ENCODE assay signal across 9 mouse cellular contexts in genomic region chr13:40921326-40922059, GRCm38 (mm10).
DNase-seq lines count a peak whose midpoint lies in the region; ATAC-seq and TF ChIP-seq lines count a peak whose summit lies in the region.
"Had no signal": no experiment of that assay in that cellular context is flagged by ENCODE, and none has a peak within 500 bp of the region (broad histone marks: within the 10 kb centered on the region; RNA-seq: fewer than 3 reads in every experiment).

No protein-coding gene starts in this region.

- TF ChIP-seq POLR2A in spleen, adult 2 months (IDR thresholded peaks at IDR 0.05; ENCODE audit: low read depth, low read length), result no peak

- 30% methylated on average over 8 of the region's 8 CpGs for WGBS in spleen, adult 2 months
- 11% methylated on average over 8 of the region's 8 CpGs for WGBS in liver, embryonic 13.5 days (ENCODE audit: insufficient replicate concordance)
- WGBS in stomach, embryonic 16.5 days, result 63% methylated on average over 8 of the region's 8 CpGs
- 76% methylated on average over 8 of the region's 8 CpGs for WGBS in midbrain, embryonic 14.5 days

- H3K36me3 ChIP-seq in spleen, adult 2 months (ENCODE audit: control insufficient read depth, insufficient read depth, low read length), result no peaks in the 10 kb centered on the region
- H3K36me3 ChIP-seq in liver, embryonic 13.5 days, result no peaks in the 10 kb centered on the region
- H3K36me3 ChIP-seq in stomach, embryonic 16.5 days (ENCODE audit: control insufficient read depth, insufficient read depth, low read length), result no peaks in the 10 kb centered on the region
- no peaks in the 10 kb centered on the region for H3K36me3 ChIP-seq in midbrain, embryonic 14.5 days (ENCODE audit: control insufficient read depth, insufficient read depth, low read length)
- H3K36me3 ChIP-seq: hindbrain, embryonic 13.5 days had no signal

- no peak overlapping the region for H3K4me3 ChIP-seq in spleen, adult 2 months (ENCODE audit: extremely low read depth, insufficient read depth, insufficient read length)
- H3K4me3 ChIP-seq in liver, embryonic 13.5 days (replicated peaks), result no peak overlapping the region
- H3K4me3 ChIP-seq in stomach, embryonic 16.5 days (replicated peaks; ENCODE audit: low read length), result no peak overlapping the region
- H3K4me3 ChIP-seq in midbrain, embryonic 14.5 days (replicated peaks; ENCODE audit: low read depth, low read length), result no peak overlapping the region
- H3K4me3 ChIP-seq: hindbrain, embryonic 13.5 days had no signal

- peak overlapping the region; percentile 28; the same call in 1 of the 2 replicates for H3K27ac ChIP-seq in spleen, adult 2 months (ENCODE audit: insufficient read depth, low read length)
- H3K27ac ChIP-seq in liver, embryonic 13.5 days, result no peak overlapping the region
- no peak overlapping the region for H3K27ac ChIP-seq in stomach, embryonic 16.5 days (ENCODE audit: low read length)
- H3K27ac ChIP-seq in midbrain, embryonic 14.5 days (replicated peaks; ENCODE audit: low read depth, low read length), result no peak overlapping the region
- H3K27ac ChIP-seq: hindbrain, embryonic 13.5 days had no signal

- 0 out of 2 replicates have a peak, but pooled peaks cover 2% of the 10 kb centered on the region for H3K27me3 ChIP-seq in spleen, adult 2 months (ENCODE audit: control insufficient read depth, insufficient read depth, low read length)
- peaks cover 50% of the 10 kb centered on the region for H3K27me3 ChIP-seq in liver, embryonic 13.5 days
- no peaks in the 10 kb centered on the region for H3K27me3 ChIP-seq in stomach, embryonic 16.5 days (ENCODE audit: control insufficient read depth, insufficient read depth, low read length)
- peaks cover 7% of the 10 kb centered on the region; the same call in 1 of the 2 replicates for H3K27me3 ChIP-seq in midbrain, embryonic 14.5 days (ENCODE audit: control insufficient read depth, insufficient read depth, low read length)

- peak in 1 of 2 experiments; percentile 8 for DNase-seq in spleen, adult 2 months (ENCODE audit: low read depth in 1 of 2, low spot score in 2 of 2)
- DNase-seq in spleen, postnatal 10 days (ENCODE audit: low spot score in 2 of 2), result no peak
- DNase-seq in c-Kit-positive CD71-negative TER-119-negative erythroid progenitor cells, embryonic 14.5 days (ENCODE audit: low read depth), result peak; percentile 29
- DNase-seq in liver, embryonic 13.5 days, result no peak
- no peak for DNase-seq in left cerebral cortex, adult 18-20 months (ENCODE audit: low spot score in 2 of 2)
- DNase-seq in midbrain, embryonic 14.5 days, result no peak
- no peak for DNase-seq in thymus, postnatal 4 days

- no peaks in the 10 kb centered on the region; the same call in 1 of the 2 replicates for H3K4me1 ChIP-seq in spleen, adult 2 months (ENCODE audit: control insufficient read depth, insufficient read depth, insufficient read length)
- H3K4me1 ChIP-seq in liver, embryonic 13.5 days (replicated peaks), result peaks cover 19% of the 10 kb centered on the region
- H3K4me1 ChIP-seq in stomach, embryonic 16.5 days (ENCODE audit: control insufficient read depth, insufficient read depth, low read length), result peaks cover 8% of the 10 kb centered on the region
- peaks cover 15% of the 10 kb centered on the region for H3K4me1 ChIP-seq in midbrain, embryonic 14.5 days (ENCODE audit: control insufficient read depth, insufficient read depth, low read length)

- no peaks in the 10 kb centered on the region for H3K9me3 ChIP-seq in liver, embryonic 13.5 days (replicated peaks)
- no peaks in the 10 kb centered on the region for H3K9me3 ChIP-seq in stomach, embryonic 16.5 days (replicated peaks; ENCODE audit: control insufficient read depth, low read length)
- H3K9me3 ChIP-seq in midbrain, embryonic 14.5 days (ENCODE audit: control insufficient read depth, low read length), result no peaks in the 10 kb centered on the region
- H3K9me3 ChIP-seq: hindbrain, embryonic 13.5 days had no signal

- ATAC-seq in liver, embryonic 13.5 days (ENCODE audit: low read depth), result 0 out of 2 replicates have a peak, but pooled peaks have one; percentile 18
- no peak for ATAC-seq in stomach, embryonic 16.5 days (ENCODE audit: insufficient read depth, low FRiP score)
- no peak for ATAC-seq in midbrain, embryonic 14.5 days (ENCODE audit: low FRiP score, low TSS enrichment)

- no peak overlapping the region for H3K9ac ChIP-seq in liver, embryonic 13.5 days
- no peak overlapping the region for H3K9ac ChIP-seq in stomach, embryonic 16.5 days (ENCODE audit: low read length)
- H3K9ac ChIP-seq in midbrain, embryonic 14.5 days (replicated peaks; ENCODE audit: low read length), result no peak overlapping the region
- H3K9ac ChIP-seq: hindbrain, embryonic 13.5 days had no signal

- H3K4me2 ChIP-seq in liver, embryonic 13.5 days, result no peak overlapping the region
- 0 out of 2 replicates have a peak overlapping the region, but pooled peaks have one; percentile 4 for H3K4me2 ChIP-seq in stomach, embryonic 16.5 days (ENCODE audit: low read depth, low read length)
- H3K4me2 ChIP-seq in midbrain, embryonic 14.5 days (ENCODE audit: low read length), result no peak overlapping the region
- H3K4me2 ChIP-seq: hindbrain, embryonic 13.5 days had no signal

- no peak for TF ChIP-seq CTCF in spleen, adult 2 months (IDR thresholded peaks at IDR 0.05; ENCODE audit: extremely low read depth, insufficient read depth, insufficient read length, insufficient replicate concordance)
